Mouse (Mus musculus) embryo, embryonic 9.5 days (tissue): ENCODE data around the gene Nrf1.

Source experiments
- DNase-seq: peaks from one replicate; pipeline ENCODE4 v3.0.0-alpha.2; 2017; ENCODE audit errors: extremely low spot score

Gene Nrf1

GRCm38 (mm10) chr6:30078938-30079529, 31.2 kb downstream of the Nrf1 start:
- DNase-seq, result no peak

- DNase-seq, result no peak
Observed at GRCm38 (mm10) chr6:30081339-30081738, 33.6 kb downstream of the Nrf1 start.

DNA sequence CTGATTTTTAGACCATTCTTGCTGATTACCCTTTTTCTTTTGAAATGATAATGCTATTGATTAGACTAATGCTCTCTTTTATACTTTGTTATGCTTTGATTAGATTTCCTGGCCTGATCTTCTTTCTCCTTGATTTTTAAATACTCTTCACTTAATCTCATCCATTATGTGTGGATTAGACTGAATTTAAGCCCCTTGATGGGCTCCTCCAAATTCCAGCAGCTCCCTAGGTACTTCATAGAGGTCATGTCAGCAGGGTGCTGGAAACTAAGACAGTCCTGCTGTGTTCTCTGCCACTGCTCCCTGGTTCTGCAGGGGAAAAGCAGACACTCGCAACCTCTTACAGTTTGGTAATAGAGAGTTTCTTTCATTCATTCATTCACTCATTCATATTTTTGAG, 35.5 kb downstream of the Nrf1 start:
- DNase-seq, result no peak

DNA sequence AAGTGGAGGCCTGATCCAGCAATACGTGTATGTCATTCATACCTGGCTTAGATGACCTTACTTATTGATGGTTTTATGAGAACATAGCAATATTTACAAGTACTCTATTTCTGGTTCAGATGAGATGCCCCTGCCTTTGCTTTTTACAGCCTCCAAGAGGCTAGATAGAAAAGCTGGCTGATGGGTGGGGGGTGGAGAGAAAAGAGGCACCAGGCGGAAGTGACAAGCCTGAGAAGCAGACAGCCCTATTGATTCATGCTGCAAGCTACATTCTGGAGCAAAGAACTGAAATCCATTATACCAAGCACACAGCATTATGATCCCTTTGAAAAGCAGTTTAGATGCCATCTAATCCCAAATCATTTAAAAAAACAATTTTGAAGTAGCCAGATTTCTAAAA, 37.6 kb downstream of the Nrf1 start:
- DNase-seq, result no peak

DNA sequence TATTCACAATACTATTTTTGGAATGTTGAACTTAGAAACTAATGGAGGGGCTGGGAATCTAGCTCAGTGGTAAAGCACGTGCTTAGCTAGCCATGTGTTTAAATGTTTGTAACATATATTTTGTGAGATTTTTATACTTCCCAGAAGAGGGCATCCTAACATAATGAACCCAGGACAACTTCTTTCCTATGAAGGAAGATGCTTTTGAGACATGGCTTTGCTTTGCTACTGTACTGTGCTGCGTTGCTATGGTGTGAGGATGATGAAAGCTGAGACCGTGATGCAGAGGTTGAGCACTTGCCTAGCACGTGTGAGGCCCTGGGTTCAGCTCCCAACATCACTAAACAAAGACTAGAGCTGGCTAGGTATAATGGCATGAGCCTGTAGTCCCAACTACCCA, 43.4 kb downstream of the Nrf1 start:
- DNase-seq, result no peak

- no peak for DNase-seq
Observed at GRCm38 (mm10) chr6:30092816-30093215, 45.0 kb downstream of the Nrf1 start.

- DNase-seq, result no peak
Observed at GRCm38 (mm10) chr6:30101773-30102415, 54.1 kb downstream of the Nrf1 start.

- no peak for DNase-seq
Observed at GRCm38 (mm10) chr6:30106091-30106490, 58.3 kb downstream of the Nrf1 start.

- DNase-seq, result no peak
Observed at GRCm38 (mm10) chr6:30107456-30107855, 59.7 kb downstream of the Nrf1 start.

GRCm38 (mm10) chr6:30109820-30110502, 62.2 kb downstream of the Nrf1 start:
- DNase-seq, result no peak

DNA sequence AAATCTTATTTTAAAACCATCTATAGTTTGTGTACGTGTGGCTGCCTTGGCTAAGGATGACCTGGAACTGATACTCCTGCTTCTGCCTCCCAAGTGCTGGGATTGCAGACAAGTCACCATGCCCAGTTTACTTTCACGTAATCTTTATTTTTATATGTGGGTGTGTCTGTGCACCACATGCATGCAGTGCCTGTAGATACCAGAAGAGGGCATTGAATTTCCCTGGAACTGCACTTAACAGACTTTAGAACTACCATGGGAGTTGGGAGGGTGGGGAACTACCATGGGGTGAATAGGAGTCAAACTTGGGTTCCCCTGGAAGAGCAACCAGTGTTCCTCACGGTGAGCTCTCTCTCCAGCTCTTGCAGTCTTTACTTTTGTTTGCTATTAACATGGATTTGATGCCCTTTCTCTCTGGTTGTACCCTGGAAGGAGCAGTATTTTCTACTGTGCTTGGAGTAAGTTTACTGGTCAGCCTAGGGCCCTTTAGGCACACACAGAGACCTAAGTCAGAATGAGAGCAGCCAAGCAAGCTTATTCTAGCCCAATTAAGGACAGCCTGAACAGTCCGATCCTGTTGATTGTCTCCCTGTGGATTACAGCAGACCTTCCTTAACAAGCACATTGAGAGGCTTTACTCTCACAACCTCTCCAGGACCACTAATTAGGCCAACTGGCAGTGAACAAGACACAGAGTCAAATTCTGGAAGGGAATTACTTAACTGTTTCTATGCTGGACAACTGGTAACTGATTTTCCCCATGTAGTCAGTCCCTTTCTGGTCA, 64.8 kb downstream of the Nrf1 start:
- no peak for DNase-seq

- DNase-seq, result no peak
Observed at GRCm38 (mm10) chr6:30114101-30114500, 66.3 kb downstream of the Nrf1 start.

- no peak for DNase-seq
Observed at GRCm38 (mm10) chr6:30121152-30121551, 73.4 kb downstream of the Nrf1 start.

DNA sequence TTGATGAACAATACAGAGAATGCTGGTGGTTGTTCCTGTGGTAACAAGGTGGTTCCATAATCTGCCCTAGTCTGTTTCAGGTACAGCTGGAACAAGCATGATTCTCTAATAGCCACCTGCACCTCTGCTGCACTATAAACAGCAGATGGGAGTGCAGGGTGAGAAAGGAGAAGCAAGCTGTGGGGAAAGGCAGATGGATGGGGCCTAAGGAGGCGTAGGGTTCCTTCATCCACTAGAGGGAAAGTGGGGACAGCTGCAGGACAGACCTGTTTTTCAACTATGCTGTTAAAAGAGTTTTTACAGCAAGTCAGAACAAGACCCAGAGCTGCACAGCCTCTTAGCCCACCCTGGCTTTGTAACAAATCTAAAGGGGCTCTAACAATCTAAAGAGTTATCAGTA, 73.8 kb downstream of the Nrf1 start:
- no peak for DNase-seq

DNA sequence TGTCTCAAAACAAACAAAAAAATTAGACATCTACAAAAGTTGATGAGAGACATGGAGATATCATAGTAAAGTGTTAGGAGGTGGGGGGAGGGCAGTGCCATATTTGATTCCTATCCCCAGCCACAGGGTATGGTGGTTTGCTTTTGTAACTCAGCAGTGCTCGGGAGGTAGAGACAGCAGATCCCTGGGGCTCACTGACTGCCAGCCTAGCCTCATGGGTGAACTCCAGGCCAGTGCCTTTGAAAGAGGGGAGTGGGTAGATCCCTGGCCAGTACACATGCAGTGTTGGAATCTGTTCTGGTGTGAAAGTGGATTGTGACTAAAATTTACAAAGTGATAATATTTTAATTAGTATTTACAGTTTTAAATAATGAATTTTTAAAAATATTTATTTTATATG, 75.6 kb downstream of the Nrf1 start:
- DNase-seq, result no peak

- DNase-seq, result no peak
Observed at GRCm38 (mm10) chr6:30126060-30126459, 78.3 kb downstream of the Nrf1 start.

DNA sequence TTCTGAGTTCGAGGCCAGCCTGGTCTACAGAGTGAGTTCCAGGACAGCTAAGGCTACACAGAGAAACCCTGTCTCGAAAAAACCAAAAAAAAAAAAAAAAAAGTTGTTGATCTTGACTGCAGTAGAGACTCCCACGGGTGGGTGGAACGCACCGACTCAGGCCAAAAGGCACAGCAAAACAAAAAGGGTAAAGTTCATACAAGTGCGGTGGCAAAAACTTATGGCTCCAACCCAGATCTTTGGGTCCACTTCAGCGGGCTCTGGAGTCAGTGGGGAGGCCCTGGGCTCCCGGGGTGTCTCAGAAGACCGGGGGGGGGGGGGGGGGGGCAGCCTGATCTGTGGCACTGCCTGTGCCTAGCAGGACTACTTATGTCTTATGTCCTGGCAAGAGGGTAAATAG, 79.0 kb downstream of the Nrf1 start:
- DNase-seq, result no peak

GRCm38 (mm10) chr6:30132399-30132798, 84.6 kb downstream of the Nrf1 start:
- DNase-seq, result no peak

DNA sequence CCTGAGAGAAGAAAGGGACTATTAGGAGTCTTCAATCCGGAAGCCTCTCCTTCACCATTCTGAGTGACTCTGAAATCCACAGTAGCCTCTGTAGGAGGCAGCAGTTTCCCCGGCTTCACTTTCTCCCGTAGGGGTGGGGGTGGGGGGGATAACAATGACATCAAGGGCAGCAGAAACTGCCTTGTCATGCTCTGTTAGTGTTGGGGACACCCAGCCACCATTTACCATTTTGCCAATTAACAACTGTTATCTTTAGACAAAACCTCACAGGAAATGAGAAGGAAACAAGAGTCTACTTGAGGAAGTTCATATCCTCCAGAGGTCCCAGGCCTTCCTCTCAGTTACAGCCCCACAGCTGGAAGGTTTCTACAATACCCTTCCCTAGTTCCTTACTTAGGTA, 87.8 kb downstream of the Nrf1 start:
- no peak for DNase-seq

DNA sequence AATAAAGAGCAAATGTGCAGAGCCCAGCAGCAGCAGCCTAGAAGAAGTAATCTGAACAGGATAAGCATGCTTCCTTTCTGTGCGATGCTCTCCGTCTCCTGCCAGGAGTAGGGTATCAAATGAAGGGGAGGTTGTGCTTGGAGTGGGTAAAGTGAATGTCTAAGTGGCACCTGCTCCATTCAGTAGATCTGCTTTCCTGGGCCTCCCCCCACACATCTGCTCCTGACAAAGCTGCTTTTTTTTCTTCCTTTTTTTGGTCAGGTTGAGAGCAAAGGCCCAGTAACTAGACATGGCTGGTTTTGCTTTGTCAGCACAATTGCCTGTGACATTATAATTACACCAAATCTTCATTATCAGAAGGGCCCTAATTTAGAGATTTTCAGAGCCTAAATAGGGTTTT, 89.4 kb downstream of the Nrf1 start:
- no peak for DNase-seq

GRCm38 (mm10) chr6:30139329-30140045, 91.7 kb downstream of the Nrf1 start:
- no peak for DNase-seq

DNA sequence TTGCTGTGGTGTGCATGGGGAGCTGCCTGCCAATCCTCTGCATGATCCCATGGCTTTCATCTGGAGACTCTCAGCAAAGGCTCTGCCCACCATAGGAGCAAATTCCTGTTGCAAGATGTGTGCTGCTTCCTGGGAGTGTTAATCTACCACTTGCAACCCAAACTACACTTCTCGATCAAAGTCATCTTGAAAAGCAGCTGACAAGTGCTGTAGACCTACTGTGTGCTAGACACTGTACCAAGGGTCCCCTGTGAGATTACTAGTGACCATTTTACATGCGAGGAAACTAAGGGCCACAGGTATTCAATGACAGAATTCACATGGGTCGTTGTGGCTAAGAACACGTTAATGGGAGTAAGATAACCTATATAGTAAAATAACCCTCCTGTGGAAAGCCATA, 95.5 kb downstream of the Nrf1 start:
- DNase-seq, result no peak
